ENCODE assay signal across 9 mouse cellular contexts in the genomic region with DNA sequence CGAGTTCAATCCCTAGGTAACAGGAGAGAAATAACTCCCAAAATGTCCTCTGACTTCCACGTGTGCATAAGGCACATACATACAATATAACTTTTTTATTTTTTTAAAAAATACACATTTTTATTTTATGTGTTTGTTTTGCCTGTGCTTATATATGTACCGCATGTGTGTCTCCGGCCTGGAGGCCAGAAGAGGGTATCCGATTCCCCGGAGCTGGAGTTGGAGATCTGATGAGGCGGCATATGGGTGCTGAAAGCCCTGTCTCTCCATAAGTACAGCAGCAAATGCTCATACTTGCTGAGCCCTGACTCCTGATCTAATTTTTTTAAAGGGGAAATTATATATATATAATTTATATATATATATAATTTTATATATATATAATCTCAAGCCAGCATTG.
DNase-seq lines count a peak whose midpoint lies in the region; ATAC-seq and TF ChIP-seq lines count a peak whose summit lies in the region.
"Had no signal": no experiment of that assay in that cellular context is flagged by ENCODE, and none has a peak within 500 bp of the region (broad histone marks: within the 10 kb centered on the region; RNA-seq: fewer than 3 reads in every experiment).

No protein-coding gene starts in this region.

- no peaks in the 10 kb centered on the region for H3K9me3 ChIP-seq in heart, embryonic 10.5 days
- no peaks in the 10 kb centered on the region for H3K9me3 ChIP-seq in lung, embryonic 14.5 days (ENCODE audit: low read depth, low read length)
- no peaks in the 10 kb centered on the region for H3K9me3 ChIP-seq in hindbrain, embryonic 15.5 days
- H3K9me3 ChIP-seq in stomach, embryonic 14.5 days (ENCODE audit: control insufficient read depth, low read depth, low read length): no peaks in the 10 kb centered on the region

- peaks cover 70% of the 10 kb centered on the region for H3K4me1 ChIP-seq in heart, embryonic 10.5 days
- H3K4me1 ChIP-seq in lung, embryonic 14.5 days (ENCODE audit: insufficient read depth): peaks cover 50% of the 10 kb centered on the region
- H3K4me1 ChIP-seq in hindbrain, embryonic 15.5 days (replicated peaks): peaks cover 71% of the 10 kb centered on the region
- peaks cover 55% of the 10 kb centered on the region for H3K4me1 ChIP-seq in stomach, embryonic 14.5 days (ENCODE audit: control insufficient read depth, insufficient read depth, low read length)

- WGBS in heart, embryonic 10.5 days: 85% methylated on average over 7 of the region's 7 CpGs
- WGBS in lung, embryonic 14.5 days: 79% methylated on average over 7 of the region's 7 CpGs
- 85% methylated on average over 7 of the region's 7 CpGs for WGBS in hindbrain, embryonic 15.5 days
- 86% methylated on average over 7 of the region's 7 CpGs for WGBS in stomach, embryonic 14.5 days

- TF ChIP-seq CTCF in lung, embryonic 14.5 days (IDR thresholded peaks at IDR 0.05; ENCODE audit: low read depth): no peak

- no peaks in the 10 kb centered on the region for H3K36me3 ChIP-seq in heart, embryonic 10.5 days
- H3K36me3 ChIP-seq in lung, embryonic 14.5 days (ENCODE audit: insufficient read depth): no peaks in the 10 kb centered on the region
- no peaks in the 10 kb centered on the region for H3K36me3 ChIP-seq in hindbrain, embryonic 15.5 days
- no peaks in the 10 kb centered on the region for H3K36me3 ChIP-seq in stomach, embryonic 14.5 days (ENCODE audit: control insufficient read depth, insufficient read depth, low read length)

- peak overlapping the region; percentile 70 for H3K27ac ChIP-seq in heart, embryonic 10.5 days
- peak overlapping the region; percentile 97 for H3K27ac ChIP-seq in lung, embryonic 14.5 days (ENCODE audit: low read depth)
- H3K27ac ChIP-seq in hindbrain, embryonic 15.5 days (replicated peaks): peak overlapping the region; percentile 89
- H3K27ac ChIP-seq in stomach, embryonic 14.5 days (ENCODE audit: low read length): peak overlapping the region; percentile 22; the same call in 1 of the 2 replicates

- DNase-seq in heart, embryonic 10.5 days (ENCODE audit: low spot score): no peak
- no peak for DNase-seq in heart, postnatal 10 days
- DNase-seq in lung, embryonic 14.5 days: no peak
- no peak for DNase-seq in lung, postnatal 25 days (ENCODE audit: low spot score)
- no peak for DNase-seq in left cerebral cortex, adult 11 months (ENCODE audit: low spot score)
- no peak for DNase-seq in ovary, adult 18-20 months (ENCODE audit: low spot score)

- H3K27me3 ChIP-seq in heart, embryonic 10.5 days (ENCODE audit: insufficient read depth, poor library complexity, severe bottlenecking): no peaks in the 10 kb centered on the region
- H3K27me3 ChIP-seq in lung, embryonic 14.5 days (ENCODE audit: insufficient read depth, low read length): no peaks in the 10 kb centered on the region
- H3K27me3 ChIP-seq in hindbrain, embryonic 15.5 days: no peaks in the 10 kb centered on the region
- no peaks in the 10 kb centered on the region for H3K27me3 ChIP-seq in stomach, embryonic 14.5 days (ENCODE audit: control insufficient read depth, insufficient read depth, low read length)

- H3K9ac ChIP-seq in lung, embryonic 14.5 days: no peak overlapping the region
- H3K9ac ChIP-seq in hindbrain, embryonic 15.5 days: no peak overlapping the region
- H3K9ac ChIP-seq in stomach, embryonic 14.5 days (replicated peaks; ENCODE audit: low read depth, low read length): no peak overlapping the region

- H3K4me3 ChIP-seq in heart, embryonic 10.5 days: no peak overlapping the region
- H3K4me3 ChIP-seq in lung, embryonic 14.5 days (ENCODE audit: low read depth, low read length): no peak overlapping the region
- H3K4me3 ChIP-seq in hindbrain, embryonic 15.5 days: no peak overlapping the region
- H3K4me3 ChIP-seq in stomach, embryonic 14.5 days (ENCODE audit: low read depth, low read length): no peak overlapping the region

- no peak overlapping the region for H3K4me2 ChIP-seq in lung, embryonic 14.5 days
- H3K4me2 ChIP-seq in hindbrain, embryonic 15.5 days: no peak overlapping the region
- H3K4me2 ChIP-seq in stomach, embryonic 14.5 days (replicated peaks; ENCODE audit: low read depth, low read length): no peak overlapping the region

- intact Hi-C loops in heart, postnatal 10 days (cut with DNase I): loop anchor here (2.0 to 5.0 kb wide), 4 partner anchors 17 to 123 kb away; a partner anchor contains a TSS

- no peak for ATAC-seq in lung, embryonic 14.5 days (ENCODE audit: insufficient read depth)
- ATAC-seq in hindbrain, embryonic 15.5 days (ENCODE audit: low FRiP score, low read depth): no peak
- no peak for ATAC-seq in stomach, embryonic 14.5 days (ENCODE audit: insufficient number of reproducible peaks, insufficient read depth, low FRiP score, low read depth)
- ATAC-seq: CD4-positive, CD25-positive, alpha-beta regulatory T cell, adult 4 months had no signal

Comparison
In these comparisons a context has a peak if more than half of its experiments do, and no peak if none do; other contexts are left out.
1. H3K27ac ChIP-seq: peak in every context shown above with its lines; median percentile 97 in lung, embryonic 14.5 days; 89 in hindbrain, embryonic 15.5 days; 70 in heart, embryonic 10.5 days; 22 in stomach, embryonic 14.5 days.